Mouse (Mus musculus) lung, postnatal 36 days (tissue): ENCODE measurements around the gene Ing5.
"Not testable (repeated sequence)": the region's sequence is repeated elsewhere in the genome, so short reads cannot be mapped to it uniquely, and the experiment has no call there.

ENCODE experiments used
- DNase-seq: peaks from one replicate; pipeline ENCODE4 v3.0.0; 2022; ENCODE audit warnings: mixed read lengths

The Ing5 gene

DNA sequence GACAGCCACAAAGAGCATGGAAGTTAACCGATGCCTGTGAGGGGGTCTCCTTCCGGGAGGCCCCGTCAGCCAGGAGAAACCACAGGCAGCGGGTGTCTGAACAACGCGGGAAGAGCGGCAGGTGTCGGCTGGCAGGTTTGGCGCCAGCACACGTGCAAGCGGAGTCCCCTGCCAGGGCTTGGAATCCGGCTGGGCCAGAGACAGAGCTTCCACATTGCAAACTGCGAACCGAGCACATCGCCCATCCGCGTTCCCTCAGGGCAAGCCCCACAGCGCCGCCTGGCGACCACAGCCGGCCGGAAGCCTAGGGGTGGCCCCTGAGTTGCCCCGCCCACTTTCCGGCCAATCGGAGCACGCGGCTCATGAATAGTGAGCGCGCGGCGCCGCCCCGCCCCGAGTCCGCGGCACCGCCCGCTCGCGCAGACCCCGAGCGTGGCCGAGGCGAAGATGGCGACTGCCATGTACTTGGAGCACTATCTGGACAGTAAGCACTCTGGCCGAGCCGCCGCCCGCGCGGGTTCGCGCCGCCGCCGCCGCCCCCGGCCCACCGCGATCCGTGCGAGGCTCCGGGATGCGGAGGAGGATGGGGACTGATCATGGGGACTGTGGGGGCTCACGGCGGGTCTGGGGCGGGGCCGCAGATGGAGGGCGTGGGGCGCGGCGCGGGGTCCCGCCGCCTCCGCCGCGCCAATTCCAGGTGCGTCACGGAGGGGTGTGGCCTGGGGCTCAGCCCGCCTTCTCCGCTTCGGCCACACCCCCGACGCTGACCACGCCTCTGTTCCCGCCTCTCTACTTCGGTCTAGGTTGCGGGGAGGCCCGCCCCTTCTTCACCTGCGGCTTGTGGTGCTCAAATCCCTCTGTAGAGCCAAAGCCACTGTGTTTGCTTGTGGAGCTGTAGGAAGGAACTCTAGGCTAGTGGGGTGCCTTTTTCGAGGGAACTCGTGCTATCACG is at the start of gene Ing5:
Ing5 (plus strand) TSS at position 410 of the 952 bp plus-strand sequence.
- DNase-seq: peak; percentile 99

- DNase-seq: peak; percentile 94
Measured at GRCm38 (mm10) chr1:93754573-93755290, 49.0 kb upstream of the Ing5 start, which contains the start of gene Thap4. Gene Thap4 (minus strand): TSS chr1:93754864.

DNA sequence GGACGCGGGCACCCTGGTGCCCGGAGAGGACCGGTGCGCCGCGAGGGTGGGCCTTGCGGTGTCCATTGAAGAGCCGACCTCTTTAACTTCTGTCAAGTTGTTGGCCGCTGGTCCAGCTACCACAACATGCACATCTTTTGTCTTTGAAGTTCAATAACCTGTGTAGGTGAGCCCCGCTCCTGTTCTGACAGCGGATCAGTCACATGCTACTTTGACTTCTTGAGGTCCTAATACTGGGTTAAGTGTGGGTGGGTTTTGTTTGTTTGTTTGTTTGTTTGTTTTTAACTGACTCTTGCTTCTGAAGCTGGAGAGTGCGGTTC is 48.5 kb upstream of the Ing5 start:
- DNase-seq: no peak

GRCm38 (mm10) chr1:93755618-93756017 is 48.1 kb upstream of the Ing5 start:
- no peak for DNase-seq

- DNase-seq: no peak
Measured at GRCm38 (mm10) chr1:93756154-93756553, 47.6 kb upstream of the Ing5 start.

GRCm38 (mm10) chr1:93760076-93760475 is 43.7 kb upstream of the Ing5 start:
- DNase-seq: no peak

DNA sequence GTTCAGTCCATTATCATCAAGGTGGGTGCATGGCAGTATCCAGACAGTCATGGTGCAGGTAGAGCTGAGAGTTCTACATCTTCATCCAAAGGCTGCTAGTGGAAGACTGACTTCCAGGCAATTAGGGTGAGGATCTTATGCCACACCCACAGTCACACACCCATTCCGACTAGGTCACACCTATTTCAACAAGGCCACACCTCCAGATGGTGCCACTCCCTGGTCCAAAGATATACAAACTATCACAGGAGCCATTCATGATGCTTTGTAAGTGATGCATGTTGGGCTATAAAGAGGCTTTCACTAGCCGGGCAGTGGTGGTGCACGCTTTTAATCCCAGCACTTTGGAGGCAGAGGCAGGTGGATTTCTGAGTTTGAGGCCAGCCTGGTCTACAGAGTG is 40.2 kb upstream of the Ing5 start:
- not testable (repeated sequence) for DNase-seq

DNA sequence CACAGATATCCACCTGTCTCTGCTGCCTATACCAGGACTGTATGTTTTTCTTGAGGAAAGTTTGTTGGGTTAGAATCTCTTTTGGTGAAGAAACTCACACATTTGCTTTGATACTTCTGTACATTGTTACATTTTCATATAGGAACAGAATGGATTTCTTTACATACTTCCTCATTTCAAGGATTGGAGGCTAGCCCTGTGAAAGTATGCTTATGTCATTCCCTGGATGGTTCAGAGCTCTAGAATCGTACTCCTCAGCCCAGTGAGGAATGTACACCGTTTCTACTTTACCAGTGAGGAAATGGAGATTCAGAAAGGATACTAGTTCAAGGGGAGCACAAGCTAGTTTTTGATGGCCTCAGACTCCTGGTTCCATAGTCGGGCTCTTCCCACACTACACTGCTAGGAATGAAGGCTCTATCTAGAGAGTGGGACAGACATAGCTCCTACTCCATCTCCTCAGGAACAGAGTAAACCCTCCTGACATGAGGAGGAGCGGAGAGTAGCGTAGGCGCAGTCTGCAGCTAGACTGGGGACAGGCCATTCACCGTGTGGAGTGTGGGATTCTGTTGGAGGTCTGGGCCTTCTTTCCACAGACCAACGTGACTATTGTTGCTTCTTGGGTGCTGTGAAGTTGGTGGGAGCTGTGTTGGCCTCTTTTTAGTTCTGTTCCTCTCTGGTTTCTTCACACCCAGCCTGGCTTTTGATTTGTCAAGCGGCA is 38.7 kb upstream of the Ing5 start:
- DNase-seq: no peak

DNA sequence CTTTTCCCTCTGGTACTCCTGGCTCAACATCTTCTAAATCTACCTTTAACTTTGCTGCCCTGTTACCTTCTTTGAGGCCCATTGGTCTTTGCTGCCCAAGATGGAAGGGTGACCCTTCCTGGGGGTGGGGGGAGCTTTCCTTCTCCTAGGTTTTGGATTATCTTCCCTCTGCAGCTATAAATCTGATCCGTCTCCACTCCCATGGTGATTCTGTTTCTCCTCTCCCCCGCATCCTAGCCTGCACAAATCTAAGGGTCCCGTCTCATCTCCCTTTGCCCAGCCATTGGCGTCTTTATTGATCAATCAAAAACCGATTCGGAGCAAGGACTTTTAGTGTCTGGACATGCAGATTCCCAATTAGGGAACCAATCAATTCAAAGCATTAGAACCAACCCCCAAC is 36.2 kb upstream of the Ing5 start:
- no peak for DNase-seq

- peak; percentile 74 for DNase-seq
Measured at GRCm38 (mm10) chr1:93769901-93770300, 33.9 kb upstream of the Ing5 start.

- DNase-seq: no peak
Measured at GRCm38 (mm10) chr1:93776686-93777085, 27.1 kb upstream of the Ing5 start.

DNA sequence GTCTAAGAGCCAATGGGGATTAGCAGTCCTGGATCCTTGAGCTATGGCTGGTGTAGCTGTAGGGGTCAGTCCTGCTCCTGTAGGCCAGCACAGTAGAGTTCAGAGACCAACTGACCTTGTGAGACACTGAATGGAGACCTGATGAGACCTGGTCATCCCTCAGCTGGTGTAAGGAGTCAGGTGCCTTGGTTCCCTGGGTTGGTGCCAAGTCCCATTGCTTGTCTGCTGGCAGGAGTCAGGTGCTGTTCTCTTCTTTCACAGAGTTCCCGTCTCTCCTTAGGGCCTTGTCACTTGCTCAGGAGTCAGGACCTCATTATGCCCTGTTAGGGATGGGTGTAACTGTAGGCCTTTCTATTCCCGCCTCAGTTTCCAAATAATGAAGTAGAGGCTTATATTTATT is 16.9 kb upstream of the Ing5 start:
- no peak for DNase-seq

- no peak for DNase-seq
Measured at GRCm38 (mm10) chr1:93794526-93794925, 9.2 kb upstream of the Ing5 start.

- no peak for DNase-seq
Measured at GRCm38 (mm10) chr1:93795886-93796285, 7.9 kb upstream of the Ing5 start.

DNA sequence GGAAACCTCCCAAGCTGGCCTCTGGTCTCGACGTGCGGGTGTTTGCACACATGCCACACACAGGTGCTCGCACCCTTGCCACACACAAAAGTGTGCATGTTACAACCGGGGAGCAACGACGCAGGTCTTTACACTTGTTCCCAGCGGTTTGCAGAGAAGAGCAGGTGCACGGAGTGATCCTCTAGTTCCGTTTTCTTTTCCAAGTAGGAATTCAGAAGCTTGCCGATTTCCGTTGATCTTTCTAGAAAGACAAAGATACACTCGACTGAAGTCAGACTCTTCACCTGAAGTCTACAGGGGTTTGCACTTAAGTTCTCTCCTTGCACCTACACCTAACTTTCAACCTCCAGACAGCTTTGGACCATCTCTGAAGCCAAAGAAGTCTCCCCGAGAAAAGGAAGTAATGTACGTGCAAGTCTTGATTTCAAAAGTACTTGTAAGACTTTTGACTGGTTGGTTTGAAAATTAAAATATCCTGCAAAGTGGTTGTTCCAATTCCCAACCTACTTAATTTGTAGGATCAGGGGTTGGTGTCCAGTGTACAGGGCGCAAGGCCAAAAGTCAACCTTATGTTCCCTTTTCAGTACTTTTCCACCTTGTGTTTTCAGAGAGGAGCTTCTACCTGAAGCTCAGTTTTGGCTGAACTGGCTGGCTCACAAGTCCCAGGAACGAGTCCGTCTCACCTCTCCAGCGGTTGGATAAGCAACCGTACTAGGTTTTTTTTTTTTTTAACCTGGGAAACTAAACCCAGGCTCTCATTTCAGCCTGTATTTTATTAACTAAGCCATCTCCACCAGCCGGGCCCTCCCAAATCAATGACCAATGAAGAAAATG is 2.9 kb upstream of the Ing5 start:
- no peak for DNase-seq

- DNase-seq: peak; percentile 96
Measured at GRCm38 (mm10) chr1:93801741-93802238, 2.0 kb upstream of the Ing5 start, which contains the start of gene Dtymk. Gene Dtymk (minus strand): TSS chr1:93801934.

- no peak for DNase-seq
Measured at GRCm38 (mm10) chr1:93802771-93803170, 994 bp upstream of the Ing5 start.

GRCm38 (mm10) chr1:93804818-93805217 is 1.1 kb downstream of the Ing5 start:
- no peak for DNase-seq

GRCm38 (mm10) chr1:93805221-93805951 is 1.6 kb downstream of the Ing5 start:
- no peak for DNase-seq

GRCm38 (mm10) chr1:93808871-93809270 is 5.1 kb downstream of the Ing5 start:
- DNase-seq: no peak

- DNase-seq: no peak
Measured at GRCm38 (mm10) chr1:93810011-93810410, 6.2 kb downstream of the Ing5 start.
